Mouse (Mus musculus) hindbrain, embryonic 14.5 days (tissue): ENCODE data around the gene Cep170b. TPM values are rescaled to one million over a fixed set of nuclear protein-coding genes. Genes with fewer than 3 reads are reported as not detected.

Experiments used
- ATAC-seq: fragments of 200-750 bp; cut with Nextera tagmentation; 2 replicates; pipeline ENCODE4 v1.8.0; 2017; ENCODE audit warnings: moderate number of reproducible peaks, mild to moderate bottlenecking, moderate TSS enrichment, moderate library complexity; ENCODE audit not compliant: low FRiP score
- DNase-seq: peaks from one replicate; pipeline ENCODE4 v3.0.0-alpha.2; 2015; ENCODE audit warnings: low spot score
- H3K27ac ChIP-seq: fragments of 300-500 bp; sonication (generic); 2 replicates; pipeline ENCODE4 v1.5.1; 2014; ENCODE audit warnings: mild to moderate bottlenecking, moderate library complexity
- H3K27me3 ChIP-seq: fragments of 300-500 bp; sonication (generic); 2 replicates; pipeline ENCODE4 v1.6.1; 2014; ENCODE audit warnings: mild to moderate bottlenecking, low read length, mixed read lengths; ENCODE audit not compliant: control insufficient read depth, insufficient read depth
- H3K36me3 ChIP-seq: fragments of 300-500 bp; sonication (generic); replicated peaks from 2 replicates; pipeline ENCODE4 v1.6.1; 2014; ENCODE audit not compliant: control insufficient read depth, insufficient read depth
- H3K4me1 ChIP-seq: fragments of 300-500 bp; sonication (generic); replicated peaks from 2 replicates; pipeline ENCODE4 v1.6.1; 2014; ENCODE audit warnings: antibody characterized with exemption, low read length, mixed read lengths; ENCODE audit not compliant: control insufficient read depth, insufficient read depth
- H3K4me2 ChIP-seq: fragments of 300-500 bp; sonication (generic); replicated peaks from 2 replicates; pipeline ENCODE4 v1.6.1; 2014; ENCODE audit warnings: mild to moderate bottlenecking, moderate library complexity
- H3K4me3 ChIP-seq: fragments of 300-500 bp; sonication (generic); replicated peaks from 2 replicates; pipeline ENCODE4 v1.5.1; 2014; ENCODE audit warnings: mild to moderate bottlenecking, low read length
- H3K9ac ChIP-seq: fragments of 300-500 bp; sonication (generic); 2 replicates; pipeline ENCODE4 v1.6.1; 2014
- H3K9me3 ChIP-seq: fragments of 300-500 bp; sonication (generic); 2 replicates; pipeline ENCODE4 v1.6.1; 2016; ENCODE audit warnings: low read length; ENCODE audit not compliant: control insufficient read depth
- WGBS: fragments of 180-500 bp; shearing (Covaris S2); extraction: QIAGEN DNeasy Blood & Tissue Kit; methylation state at CpG from one replicate; pipeline ENCODE4 v1.1.7; 2014; 5-methylcytosine and 5-hydroxymethylcytosine counted together
- polyA plus RNA-seq: library from polyadenylated mRNA; unstranded; fragments of >200 nt; fragmentation: Nextera tagmentation; extraction: Ambion mirVana; gene quantifications from 2 replicates; pipeline ENCODE4 v1.2.1, GENCODE M21; 2014

Gene Cep170b
- polyA plus RNA-seq, 1 experiment from 2014 or later = 41.9 TPM

- DNase-seq = no peak
- H3K9ac ChIP-seq = peak overlapping the region; percentile 7; the same call in 1 of the 2 replicates
- H3K4me3 ChIP-seq = no peak overlapping the region
- H3K27ac ChIP-seq = no peak overlapping the region
- 0 out of 2 replicates have a peak, but pooled peaks cover 5% of the 10 kb centered on the region for H3K4me1 ChIP-seq
- H3K9me3 ChIP-seq = no peaks in the 10 kb centered on the region
- H3K4me2 ChIP-seq = no peak overlapping the region
- H3K27me3 ChIP-seq = 0 out of 2 replicates have a peak, but pooled peaks cover 4% of the 10 kb centered on the region
- ATAC-seq = no peak
- no peaks in the 10 kb centered on the region for H3K36me3 ChIP-seq
- WGBS = 13% methylated on average over 15 of the region's 15 CpGs
These were observed 19.7 kb upstream of the Cep170b start for GRCm38 (mm10) chr12:112700522-112700921.

GRCm38 (mm10) chr12:112702374-112703320 is 17.6 kb upstream of the Cep170b start:
- Histone ChIP-seq H3K9me3 (no peaks in the 10 kb centered on the region), H3K9ac (no peak overlapping the region), H3K27me3 (peaks cover 7% of the 10 kb centered on the region; the same call in 1 of the 2 replicates), H3K36me3 (no peaks in the 10 kb centered on the region), H3K4me2 (no peak overlapping the region), H3K27ac (no peak overlapping the region), H3K4me1 (0 out of 2 replicates have a peak, but pooled peaks cover 5% of the 10 kb centered on the region), H3K4me3 (no peak overlapping the region)
- DNase-seq = no peak
- ATAC-seq = no peak
- WGBS = 84% methylated on average over 6 of the region's 6 CpGs

DNA sequence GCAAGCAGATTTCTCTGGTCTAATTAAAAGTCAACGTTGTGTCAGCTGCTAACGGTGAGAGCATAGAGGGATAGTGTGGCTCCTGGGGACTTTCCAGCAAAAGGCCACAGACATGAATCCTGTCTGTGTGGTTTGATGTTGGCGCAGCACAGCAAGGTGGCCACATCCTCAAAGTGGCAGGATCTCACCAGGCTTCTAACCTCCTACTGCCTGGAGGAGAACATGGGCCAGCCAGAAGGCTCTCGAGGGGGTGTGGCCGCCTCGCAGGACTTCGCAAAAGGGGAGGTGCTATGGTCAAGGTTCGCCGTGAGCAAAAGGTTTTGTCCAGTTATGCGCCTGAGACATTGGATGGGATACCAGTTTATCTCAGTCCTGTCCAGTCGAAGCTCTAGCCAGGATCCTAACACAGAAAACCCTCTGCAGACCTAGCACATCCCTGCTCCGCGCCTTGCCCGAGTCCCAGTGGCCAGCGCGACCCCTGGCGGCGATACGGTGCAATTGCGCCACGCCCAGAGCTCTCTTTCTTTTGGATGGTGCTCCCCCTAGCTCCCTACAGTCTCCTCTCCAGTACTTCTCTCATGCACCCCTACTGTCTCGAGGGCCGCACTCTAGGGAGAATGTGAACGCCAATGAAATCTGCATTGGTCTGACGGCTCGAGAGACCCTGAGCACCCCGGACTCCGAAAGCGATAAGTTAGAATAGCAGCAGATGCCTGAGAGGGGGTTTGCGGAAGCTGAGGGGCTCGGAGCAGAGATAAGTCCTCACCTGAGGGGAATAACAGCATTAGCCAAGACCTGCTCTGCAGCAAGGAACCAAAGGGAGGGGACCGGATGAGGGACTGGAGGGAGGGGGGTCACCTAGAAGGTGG is 13.3 kb upstream of the Cep170b start:
- Histone ChIP-seq H3K4me2 (peak overlapping the region; percentile 26), H3K36me3 (no peaks in the 10 kb centered on the region), H3K9me3 (no peaks in the 10 kb centered on the region), H3K27ac (no peak overlapping the region), H3K4me1 (no peaks in the 10 kb centered on the region), H3K27me3 (peaks cover 14% of the 10 kb centered on the region; the same call in 1 of the 2 replicates), H3K4me3 (no peak overlapping the region), H3K9ac (peak overlapping the region; percentile 44; the same call in 1 of the 2 replicates)
- ATAC-seq = peak; percentile 78
- 13% methylated on average over 32 of the region's 32 CpGs for WGBS
- peak; percentile 81 for DNase-seq

DNA sequence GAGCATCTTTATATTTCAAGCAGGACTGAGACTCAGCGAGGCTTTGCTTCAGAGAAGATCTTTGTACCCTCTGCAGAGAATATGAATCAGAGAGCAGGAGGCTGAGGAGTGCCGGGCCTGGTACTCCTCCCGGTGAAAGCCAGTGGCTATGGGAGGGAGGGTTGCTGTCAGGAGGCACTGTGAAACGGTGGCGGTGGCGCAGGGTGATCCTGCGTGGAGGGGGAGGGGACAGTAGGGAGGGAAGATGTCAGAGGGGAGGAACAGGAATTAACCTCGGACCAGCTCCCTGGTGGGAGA is 12.7 kb upstream of the Cep170b start:
- ATAC-seq = peak; percentile 25; the same call in 1 of the 2 replicates
- Histone ChIP-seq H3K9ac (peak overlapping the region; percentile 44; the same call in 1 of the 2 replicates), H3K36me3 (no peaks in the 10 kb centered on the region), H3K9me3 (no peaks in the 10 kb centered on the region), H3K4me1 (no peaks in the 10 kb centered on the region), H3K4me3 (no peak overlapping the region), H3K27me3 (peaks cover 11% of the 10 kb centered on the region; the same call in 1 of the 2 replicates), H3K27ac (no peak overlapping the region), H3K4me2 (peak overlapping the region; percentile 26)
- no peak for DNase-seq
- 23% methylated on average over 8 of the region's 8 CpGs for WGBS

GRCm38 (mm10) chr12:112713984-112714383 is 6.3 kb upstream of the Cep170b start:
- DNase-seq = peak; percentile 59
- 71% methylated on average over 3 of the region's 3 CpGs for WGBS
- Histone ChIP-seq H3K27me3 (0 out of 2 replicates have a peak, but pooled peaks cover 3% of the 10 kb centered on the region), H3K4me1 (no peaks in the 10 kb centered on the region; the same call in 1 of the 2 replicates), H3K4me2 (no peak overlapping the region), H3K36me3 (no peaks in the 10 kb centered on the region), H3K9me3 (no peaks in the 10 kb centered on the region), H3K27ac (no peak overlapping the region), H3K9ac (no peak overlapping the region), H3K4me3 (no peak overlapping the region)
- ATAC-seq = peak; percentile 41; the same call in 1 of the 2 replicates

DNA sequence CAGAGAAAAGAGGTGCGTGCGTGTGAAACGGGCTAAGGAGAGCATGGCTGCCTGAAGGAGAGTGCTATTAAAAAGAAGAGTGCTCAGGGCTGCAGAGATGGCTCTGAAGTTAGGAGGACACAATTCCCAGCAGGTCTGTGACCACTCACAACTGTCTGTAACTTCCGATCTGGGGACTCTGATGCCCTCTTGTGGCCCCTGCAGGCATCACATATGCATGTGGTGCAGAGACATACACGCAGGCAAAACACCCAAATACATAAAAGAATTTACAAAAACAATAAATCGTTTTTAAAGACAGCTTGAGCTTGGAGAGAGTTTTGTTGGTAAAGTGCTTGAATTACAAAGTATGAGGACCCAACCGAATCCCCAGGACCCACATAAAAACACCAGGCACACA is 3.1 kb upstream of the Cep170b start:
- no peak overlapping the region for H3K4me3 ChIP-seq
- 34% methylated on average over 7 of the region's 7 CpGs for WGBS
- no peak overlapping the region for H3K27ac ChIP-seq
- H3K4me2 ChIP-seq = no peak overlapping the region
- H3K9me3 ChIP-seq = no peaks in the 10 kb centered on the region
- no peak overlapping the region for H3K9ac ChIP-seq
- ATAC-seq (no peak), DNase-seq (peak; percentile 58)
- H3K36me3 ChIP-seq = no peaks in the 10 kb centered on the region
- peaks cover 13% of the 10 kb centered on the region; the same call in 1 of the 2 replicates for H3K4me1 ChIP-seq
- H3K27me3 ChIP-seq = peaks cover 11% of the 10 kb centered on the region

DNA sequence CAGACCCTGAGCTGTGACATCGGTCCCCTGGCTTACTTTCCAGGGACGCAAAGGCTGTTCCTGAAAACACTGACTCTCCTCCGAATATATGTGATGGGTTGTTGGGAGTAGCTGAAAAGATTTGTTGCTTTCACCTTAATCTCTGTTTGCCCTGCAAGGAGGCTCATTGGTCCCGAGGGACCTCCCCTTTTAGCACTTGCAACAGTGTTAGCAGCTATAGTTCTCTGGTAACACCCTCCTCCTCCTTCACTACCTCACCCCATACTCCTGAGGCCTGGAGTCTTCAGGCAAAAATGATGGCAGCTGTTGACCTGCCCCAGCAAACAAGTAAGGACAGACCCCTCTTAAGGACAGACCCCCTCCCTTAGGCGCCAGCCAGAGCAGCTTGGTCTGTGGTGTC is 1.3 kb upstream of the Cep170b start:
- WGBS = 78% methylated on average over 5 of the region's 5 CpGs
- DNase-seq (no peak), ATAC-seq (no peak)
- H3K4me1 ChIP-seq = peaks cover 25% of the 10 kb centered on the region
- no peak overlapping the region for H3K27ac ChIP-seq
- no peaks in the 10 kb centered on the region for H3K36me3 ChIP-seq
- no peak overlapping the region for H3K4me2 ChIP-seq
- H3K27me3 ChIP-seq = peaks cover 11% of the 10 kb centered on the region
- H3K9me3 ChIP-seq = no peaks in the 10 kb centered on the region
- H3K9ac ChIP-seq = no peak overlapping the region
- no peak overlapping the region for H3K4me3 ChIP-seq

- Histone ChIP-seq H3K4me2 (peak overlapping the region; percentile 84), H3K4me1 (peaks cover 38% of the 10 kb centered on the region), H3K9me3 (no peaks in the 10 kb centered on the region), H3K9ac (peak overlapping the region; percentile 94), H3K4me3 (peak overlapping the region; percentile 89), H3K27ac (no peak overlapping the region; the same call in 1 of the 2 replicates), H3K27me3 (peaks cover 11% of the 10 kb centered on the region), H3K36me3 (peaks cover 16% of the 10 kb centered on the region)
- WGBS = 41% methylated on average over 12 of the region's 12 CpGs
- DNase-seq (no peak), ATAC-seq (no peak)
These were observed 702 bp downstream of the Cep170b start for GRCm38 (mm10) chr12:112720890-112721423.
